Mouse (Mus musculus) testis, postnatal 14 days (tissue): ENCODE results near the gene Slc39a11.
A peak's percentile ranks its signal among the peaks of the same experiment; 100 is the strongest.

Experiments
- DNase-seq: peaks from one replicate; pipeline ENCODE4 v3.0.0; 2021; ENCODE audit warnings: low spot score

Gene Slc39a11

GRCm38 (mm10) chr11:113400868-113401267, 249.0 kb downstream of the Slc39a11 start:
- DNase-seq, result no peak

GRCm38 (mm10) chr11:113399601-113400000, 250.3 kb downstream of the Slc39a11 start:
- DNase-seq, result no peak

DNA sequence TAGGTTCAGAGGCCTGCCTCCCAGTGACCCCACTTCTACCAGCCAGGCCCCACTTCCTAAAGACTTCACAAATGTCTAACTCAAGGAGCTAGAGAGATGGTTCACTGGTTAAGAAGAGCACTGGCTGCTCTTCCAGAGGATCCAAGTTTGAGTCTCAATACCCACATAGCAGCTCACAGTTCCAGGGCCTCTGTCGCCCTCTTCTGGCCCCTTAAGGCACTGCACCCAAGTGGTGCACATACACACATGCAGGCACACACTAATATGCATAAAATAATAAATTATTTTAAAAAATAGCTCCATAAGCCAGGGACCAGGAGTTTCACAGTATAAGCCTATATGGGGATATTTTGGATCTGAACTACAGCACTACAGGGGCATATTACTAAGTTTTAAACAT, 252.5 kb downstream of the Slc39a11 start:
- no peak for DNase-seq

DNA sequence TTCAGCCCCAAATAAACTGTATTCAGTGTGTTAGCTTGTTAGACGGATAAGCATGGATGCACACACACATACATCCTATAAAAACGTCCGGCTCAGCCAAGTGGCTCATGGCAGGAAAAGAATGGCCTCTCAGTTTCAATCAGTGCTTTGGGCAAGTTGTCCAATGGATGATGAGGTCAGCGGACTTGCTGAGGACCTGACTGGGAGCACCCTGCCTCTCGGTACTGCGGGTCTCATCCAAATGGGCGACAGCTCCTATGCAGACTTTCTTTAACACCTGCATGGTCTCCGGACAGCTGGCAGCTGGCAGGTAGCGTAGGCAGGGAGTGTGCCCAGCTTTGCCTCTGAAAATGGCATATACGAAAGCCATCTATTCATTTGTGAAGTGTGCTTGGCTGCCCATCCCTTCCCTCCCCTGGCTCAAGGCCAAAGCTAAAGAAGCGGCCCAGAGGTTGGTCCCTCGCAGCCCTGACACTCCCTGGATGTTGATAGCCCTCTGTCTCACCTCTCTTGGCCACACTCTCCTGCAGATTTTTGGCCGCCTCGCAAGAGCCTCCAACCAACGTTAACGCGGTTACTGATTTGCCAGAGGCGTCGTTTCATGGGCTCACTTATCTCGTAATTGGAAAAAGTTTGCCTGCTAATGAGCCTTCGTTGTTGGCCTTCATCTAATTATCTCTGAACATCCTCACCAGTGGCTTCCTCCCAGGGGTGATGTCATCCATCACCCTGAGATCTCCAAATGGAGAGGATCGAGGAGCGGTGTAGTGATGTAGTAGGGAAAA, 256.3 kb downstream of the Slc39a11 start:
- DNase-seq, result no peak

DNA sequence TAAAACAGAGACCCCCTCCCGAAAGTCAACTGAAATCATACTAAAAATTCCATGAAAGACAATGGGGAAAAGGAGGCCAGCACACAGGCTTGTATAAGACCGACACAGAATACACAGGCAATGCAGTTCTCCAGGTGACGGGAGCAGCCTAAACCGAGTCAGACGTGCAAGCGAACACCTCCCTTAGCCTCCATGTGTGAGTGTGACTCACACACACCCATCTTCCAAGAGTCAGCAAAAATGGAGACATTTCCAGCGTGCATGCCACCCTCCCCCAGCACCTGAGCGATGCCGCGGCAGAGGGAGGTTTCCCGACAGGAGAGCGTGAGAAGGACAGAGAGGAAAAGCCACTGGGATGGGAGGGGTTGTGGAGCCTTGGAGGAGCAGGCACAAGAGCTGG, 258.2 kb downstream of the Slc39a11 start:
- no peak for DNase-seq

- no peak for DNase-seq
Observed at GRCm38 (mm10) chr11:113389637-113390036, 260.2 kb downstream of the Slc39a11 start.

DNA sequence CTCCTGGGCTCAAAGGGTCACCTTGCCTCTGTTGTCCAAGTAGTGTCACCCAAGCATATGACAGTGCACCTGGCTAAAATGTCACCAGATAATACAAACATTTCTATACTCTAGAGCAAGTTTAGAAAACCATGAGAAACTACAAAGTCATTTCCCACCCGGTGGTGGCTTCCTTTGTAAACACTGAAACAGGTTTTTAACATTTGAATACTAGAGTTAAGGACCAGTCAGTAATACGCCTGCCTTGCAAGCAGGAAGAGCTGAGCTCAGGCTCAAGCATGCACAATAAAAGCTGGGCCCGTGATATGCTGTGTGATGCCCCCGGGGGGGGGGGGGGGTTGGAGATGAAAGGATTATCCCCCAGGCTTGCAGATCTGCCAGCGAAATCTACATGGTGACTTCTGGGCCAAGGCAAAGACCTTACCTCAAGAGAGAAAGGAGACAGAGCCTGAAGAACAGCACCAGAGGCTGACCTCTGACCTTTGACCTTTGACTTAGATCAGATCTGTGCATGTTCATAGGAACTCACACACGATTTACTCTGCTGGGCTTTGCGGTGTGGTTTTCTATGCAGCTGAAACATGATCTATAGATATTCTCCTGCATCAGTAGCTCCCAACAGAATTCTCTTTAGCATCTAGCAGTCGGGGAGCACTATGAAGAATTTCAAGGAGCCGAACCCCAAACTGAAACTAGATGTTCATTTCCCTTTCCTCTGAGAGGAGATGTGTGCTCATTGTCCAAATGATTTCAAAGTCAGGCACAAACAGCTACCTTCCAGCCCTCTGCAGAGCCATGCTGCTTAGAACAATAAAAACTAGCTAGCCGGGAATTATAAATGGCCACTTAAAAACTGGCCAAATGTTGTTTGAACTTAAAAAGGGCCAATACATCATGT, 267.0 kb downstream of the Slc39a11 start:
- no peak for DNase-seq

GRCm38 (mm10) chr11:113381550-113381949, 268.3 kb downstream of the Slc39a11 start:
- no peak for DNase-seq

DNA sequence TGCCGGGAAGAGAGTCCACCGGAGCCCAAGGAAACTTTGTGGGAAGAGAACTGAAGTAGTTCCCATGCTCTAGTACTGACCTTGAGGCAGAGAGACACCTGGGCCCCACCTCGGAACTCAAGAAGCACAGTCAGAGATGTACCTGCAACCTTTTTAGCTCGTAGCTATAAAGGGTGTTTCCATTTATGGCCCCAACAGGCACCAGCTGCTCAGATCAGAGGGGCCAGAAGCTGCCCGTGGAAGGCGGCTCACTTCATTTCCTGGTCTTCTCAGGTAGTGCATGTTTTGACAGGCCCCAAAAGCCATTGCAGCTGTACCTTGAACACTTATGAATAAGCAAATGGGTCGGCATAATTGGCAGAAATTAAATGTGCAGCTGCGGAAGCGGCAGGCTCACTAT, 271.0 kb downstream of the Slc39a11 start:
- DNase-seq, result no peak

- peak; percentile 23 for DNase-seq
Observed at GRCm38 (mm10) chr11:113376066-113376465, 273.8 kb downstream of the Slc39a11 start.

DNA sequence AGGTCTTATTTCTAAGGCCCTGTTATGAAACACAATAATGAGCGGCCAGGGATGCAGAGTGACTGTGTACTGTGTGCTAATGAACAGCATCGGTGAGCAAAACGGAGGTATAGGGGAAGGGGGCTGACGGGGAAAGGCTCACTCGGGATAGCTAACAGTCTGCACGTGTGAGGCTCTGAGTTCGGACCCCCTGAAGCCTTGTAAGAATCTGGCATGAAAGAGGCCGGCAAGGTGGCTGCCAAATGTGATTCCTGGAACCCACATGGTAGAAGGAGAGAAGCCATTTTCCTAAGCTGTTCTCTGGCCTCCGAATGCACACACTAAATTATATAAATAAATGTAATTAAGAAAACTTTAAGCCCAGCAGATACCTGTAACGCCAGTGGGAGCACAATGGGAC, 276.0 kb downstream of the Slc39a11 start:
- no peak for DNase-seq

DNA sequence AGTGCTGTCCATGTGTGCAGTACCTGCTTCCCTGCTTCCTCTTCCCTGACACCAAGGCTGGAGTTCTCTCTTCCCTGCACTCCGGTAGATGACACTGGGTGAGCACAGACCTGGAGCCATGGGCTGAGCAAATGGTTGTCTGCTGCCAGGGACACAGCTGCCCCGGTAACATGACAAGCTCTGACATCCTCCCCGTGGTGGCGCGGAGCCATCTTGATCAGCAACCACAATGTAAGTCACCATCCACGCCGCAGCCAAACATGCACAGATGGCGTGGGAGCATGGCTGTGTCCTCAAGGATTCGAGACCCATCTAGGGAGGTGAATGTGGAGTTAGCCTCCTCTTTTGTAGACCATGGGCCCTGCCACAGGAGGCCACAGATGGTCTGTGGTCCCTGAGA, 276.5 kb downstream of the Slc39a11 start:
- DNase-seq, result no peak

- DNase-seq, result no peak
Observed at GRCm38 (mm10) chr11:113368046-113368445, 281.8 kb downstream of the Slc39a11 start.

DNA sequence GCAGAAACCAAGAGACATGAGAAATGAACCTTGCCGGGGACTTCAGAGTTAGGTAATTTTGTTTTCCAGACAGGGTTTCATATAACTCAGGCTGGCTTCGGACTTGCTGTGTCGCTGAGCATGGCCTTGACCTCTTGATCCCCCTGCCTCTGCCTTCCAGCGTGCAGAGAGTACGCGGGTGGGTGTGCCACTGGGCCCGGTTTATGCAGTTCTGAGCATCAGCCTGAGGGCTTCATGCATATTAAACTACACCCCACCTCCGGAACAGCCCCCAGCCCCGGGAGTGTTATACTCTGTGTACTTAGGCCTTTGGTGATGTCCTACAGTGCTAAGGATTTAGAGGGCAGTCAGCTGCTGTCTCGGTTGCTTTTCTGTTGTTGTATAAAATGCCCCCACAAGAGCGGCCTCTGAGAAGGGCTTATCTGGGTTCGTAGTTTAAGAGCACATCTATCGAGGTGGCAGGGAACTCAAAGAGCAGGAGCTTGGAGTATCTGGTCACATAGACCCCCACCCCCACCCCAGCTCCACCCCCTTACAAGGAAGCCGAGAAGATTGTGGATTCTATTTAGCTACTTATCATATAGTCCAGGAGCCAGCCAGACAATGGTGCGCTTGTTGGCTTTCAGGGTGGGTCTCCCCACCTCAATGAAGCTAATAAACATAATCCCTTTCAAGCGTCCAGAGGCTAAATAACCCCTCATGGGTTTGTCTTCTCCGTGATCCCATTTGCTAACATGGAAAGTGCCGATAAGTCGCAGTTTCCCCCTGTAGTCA, 283.4 kb downstream of the Slc39a11 start:
- DNase-seq, result no peak

GRCm38 (mm10) chr11:113363739-113364138, 286.1 kb downstream of the Slc39a11 start:
- no peak for DNase-seq

- no peak for DNase-seq
Observed at GRCm38 (mm10) chr11:113362617-113363016, 287.3 kb downstream of the Slc39a11 start.

DNA sequence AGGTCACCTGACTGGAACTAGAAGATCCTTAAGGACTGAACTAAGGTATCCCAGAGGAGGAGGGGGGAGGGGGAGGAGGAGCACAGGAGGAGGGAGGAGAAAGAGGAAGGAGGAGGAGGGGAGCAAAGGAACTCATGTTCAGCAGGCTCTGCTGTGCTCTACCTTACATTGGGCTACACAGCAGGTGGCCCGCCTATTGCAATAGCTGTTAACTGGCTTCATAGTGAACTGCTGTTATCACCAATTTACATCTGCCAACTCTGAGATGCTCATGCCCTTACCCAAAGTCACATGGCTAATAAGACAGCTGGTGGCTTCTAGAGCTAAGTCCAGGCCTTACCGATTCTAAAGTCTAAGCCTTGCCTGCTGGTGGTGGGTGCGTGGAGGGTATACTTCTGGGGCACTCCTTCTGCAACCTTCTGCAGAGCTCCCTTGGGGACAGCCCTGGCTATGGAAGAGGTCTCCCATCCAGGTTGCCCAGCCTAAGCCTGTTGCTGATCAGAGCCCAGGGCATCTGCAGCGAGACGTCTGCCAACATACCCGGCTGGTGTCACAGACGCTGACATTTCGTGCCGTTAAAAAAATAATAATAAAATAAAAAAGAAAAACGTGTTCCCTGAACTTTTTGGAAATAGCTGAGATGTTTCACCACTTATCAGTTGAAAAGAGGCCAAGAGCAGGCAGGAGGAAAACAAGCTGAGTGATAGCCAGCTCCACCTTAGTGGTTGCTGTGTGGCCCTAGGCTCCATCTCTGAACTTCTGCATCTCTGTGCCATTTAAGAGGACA, 289.6 kb downstream of the Slc39a11 start:
- no peak for DNase-seq

DNA sequence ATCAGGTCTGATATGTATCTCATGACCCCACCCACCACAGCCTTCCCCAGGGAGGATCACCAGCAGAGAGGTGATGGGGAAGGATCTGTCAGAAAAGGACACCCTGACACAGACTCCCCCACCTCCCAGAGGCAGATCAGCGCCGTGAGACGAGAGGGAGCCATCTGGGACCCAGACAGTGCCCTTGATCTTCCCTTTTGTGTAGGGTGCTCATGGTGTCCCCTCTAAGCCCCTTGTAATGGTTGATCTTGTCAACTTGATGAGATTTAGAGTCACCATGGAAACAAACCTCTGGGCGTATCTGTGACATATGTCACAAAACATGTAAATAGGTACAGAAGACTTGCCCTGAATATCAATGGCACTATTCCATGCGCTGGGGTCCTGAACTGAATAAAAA, 293.9 kb downstream of the Slc39a11 start:
- DNase-seq, result no peak

- DNase-seq, result no peak
Observed at GRCm38 (mm10) chr11:113352085-113352815, 297.6 kb downstream of the Slc39a11 start.

GRCm38 (mm10) chr11:113350583-113350982, 299.3 kb downstream of the Slc39a11 start:
- no peak for DNase-seq
